Mouse (Mus musculus) hindbrain, postnatal 0 days (tissue): Measurements from ENCODE around the gene Lpin1. TPM values are rescaled to one million over a fixed set of nuclear protein-coding genes. Genes with fewer than 3 reads are reported as not detected.

ENCODE experiments used
- ATAC-seq: fragments of 200-750 bp; cut with Nextera tagmentation; 2 replicates; pipeline ENCODE4 v1.8.0; 2017; ENCODE audit warnings: mild to moderate bottlenecking, moderate TSS enrichment, moderate library complexity
- DNase-seq: peaks from one replicate; pipeline ENCODE4 v3.0.0-alpha.2; 2015; ENCODE audit warnings: low spot score
- H3K27ac ChIP-seq: fragments of 300-500 bp; sonication (generic); 2 replicates; pipeline ENCODE4 v1.5.1; 2014; ENCODE audit warnings: mild to moderate bottlenecking
- H3K27me3 ChIP-seq: fragments of 300-500 bp; sonication (generic); 2 replicates; pipeline ENCODE4 v1.6.1; 2014; ENCODE audit warnings: low read length, mixed read lengths; ENCODE audit not compliant: insufficient read depth
- H3K36me3 ChIP-seq: fragments of 300-500 bp; sonication (generic); 2 replicates; pipeline ENCODE4 v1.6.1; 2014; ENCODE audit warnings: low read length, mixed read lengths; ENCODE audit not compliant: insufficient read depth
- H3K4me1 ChIP-seq: fragments of 300-500 bp; sonication (generic); 2 replicates; pipeline ENCODE4 v1.6.1; 2014; ENCODE audit warnings: antibody characterized with exemption, low read length, mixed read lengths; ENCODE audit not compliant: insufficient read depth
- H3K4me2 ChIP-seq: fragments of 300-500 bp; sonication (generic); 2 replicates; pipeline ENCODE4 v1.6.1; 2014; ENCODE audit warnings: low read depth, mild to moderate bottlenecking, low read length, moderate library complexity, mixed read lengths
- H3K4me3 ChIP-seq: fragments of 300-500 bp; sonication (generic); 2 replicates; pipeline ENCODE4 v1.5.1; 2014; ENCODE audit warnings: low read length
- H3K9ac ChIP-seq: fragments of 300-500 bp; sonication (generic); replicated peaks from 2 replicates; pipeline ENCODE4 v1.6.1; 2014; ENCODE audit warnings: mild to moderate bottlenecking, low read length, moderate library complexity, mixed read lengths
- H3K9me3 ChIP-seq: fragments of 300-500 bp; sonication (generic); 2 replicates; pipeline ENCODE4 v1.6.1; 2016; ENCODE audit warnings: low read length, mixed read lengths
- CTCF ChIP-seq: IDR thresholded peaks from 2 replicates; pipeline ENCODE4 v1.5.1; 2016; ENCODE audit warnings: antibody characterized with exemption, control low read depth, low read depth
- WGBS: fragments of 180-500 bp; shearing (Covaris S2); extraction: QIAGEN DNeasy Blood & Tissue Kit; methylation state at CpG from one replicate; pipeline ENCODE4 v1.1.7; 2014; 5-methylcytosine and 5-hydroxymethylcytosine counted together
- polyA plus RNA-seq: library from polyadenylated mRNA; unstranded; fragments of >200 nt; fragmentation: Nextera tagmentation; extraction: Ambion mirVana; gene quantifications from 2 replicates; pipeline ENCODE4 v1.2.1, GENCODE M21; 2015
- total RNA-seq: library from RNA; depleted of rRNA; stranded (reverse); fragments of >200 nt; gene quantifications from 2 replicates; pipeline ENCODE4 v1.2.3, GENCODE M21; 2014

Gene Lpin1
- total and polyA plus RNA-seq, 2 experiments from 2014 or later = 9.4 to 21.9 TPM

GRCm38 (mm10) chr12:16568496-16568895 lies 42.3 kb downstream of the Lpin1 start:
- 39% methylated on average over 4 of the region's 4 CpGs for WGBS
- Histone ChIP-seq H3K9me3 (no peaks in the 10 kb centered on the region), H3K4me3 (no peak overlapping the region), H3K9ac (no peak overlapping the region), H3K4me2 (no peak overlapping the region), H3K27me3 (no peaks in the 10 kb centered on the region), H3K36me3 (peaks cover 29% of the 10 kb centered on the region), H3K27ac (peak overlapping the region; percentile 42; the same call in 1 of the 2 replicates), H3K4me1 (no peaks in the 10 kb centered on the region)
- DNase-seq (peak; percentile 91), ATAC-seq (peak; percentile 82)
- TF ChIP-seq CTCF = peak; percentile 91

- no peak overlapping the region for H3K4me3 ChIP-seq
- no peak overlapping the region for H3K9ac ChIP-seq
- ATAC-seq (no peak), DNase-seq (no peak)
- no peaks in the 10 kb centered on the region for H3K4me1 ChIP-seq
- TF ChIP-seq CTCF = no peak
- H3K27me3 ChIP-seq = no peaks in the 10 kb centered on the region
- H3K4me2 ChIP-seq = no peak overlapping the region
- 84% methylated on average over 6 of the region's 6 CpGs for WGBS
- peaks cover 29% of the 10 kb centered on the region for H3K36me3 ChIP-seq
- H3K9me3 ChIP-seq = no peaks in the 10 kb centered on the region
- no peak overlapping the region for H3K27ac ChIP-seq
These were observed 42.7 kb downstream of the Lpin1 start for GRCm38 (mm10) chr12:16568090-16568489.

- no peak overlapping the region for H3K4me2 ChIP-seq
- peak; percentile 66 for DNase-seq
- no peak overlapping the region for H3K4me3 ChIP-seq
- no peaks in the 10 kb centered on the region for H3K4me1 ChIP-seq
- peak; percentile 48; the same call in 1 of the 2 replicates for ATAC-seq
- peaks cover 54% of the 10 kb centered on the region for H3K36me3 ChIP-seq
- H3K9ac ChIP-seq = no peak overlapping the region
- TF ChIP-seq CTCF = peak; percentile 75
- no peaks in the 10 kb centered on the region for H3K9me3 ChIP-seq
- WGBS = 70% methylated on average over 9 of the region's 9 CpGs
- no peaks in the 10 kb centered on the region for H3K27me3 ChIP-seq
- H3K27ac ChIP-seq = no peak overlapping the region
These were observed 47.3 kb downstream of the Lpin1 start for GRCm38 (mm10) chr12:16563427-16563826.

GRCm38 (mm10) chr12:16562647-16563046 lies 48.1 kb downstream of the Lpin1 start:
- peak; percentile 24; the same call in 1 of the 2 replicates for ATAC-seq
- H3K4me3 ChIP-seq = no peak overlapping the region
- WGBS = 87% methylated on average over 10 of the region's 10 CpGs
- no peaks in the 10 kb centered on the region; the same call in 1 of the 2 replicates for H3K4me1 ChIP-seq
- peaks cover 59% of the 10 kb centered on the region for H3K36me3 ChIP-seq
- no peak for DNase-seq
- no peak overlapping the region for H3K27ac ChIP-seq
- no peaks in the 10 kb centered on the region for H3K9me3 ChIP-seq
- no peak overlapping the region for H3K4me2 ChIP-seq
- no peaks in the 10 kb centered on the region for H3K27me3 ChIP-seq
- no peak overlapping the region for H3K9ac ChIP-seq
- TF ChIP-seq CTCF = no peak

GRCm38 (mm10) chr12:16562181-16562580 lies 48.6 kb downstream of the Lpin1 start:
- no peak for TF ChIP-seq CTCF
- H3K4me1 ChIP-seq = no peaks in the 10 kb centered on the region; the same call in 1 of the 2 replicates
- no peak overlapping the region for H3K27ac ChIP-seq
- WGBS = 86% methylated on average over 8 of the region's 8 CpGs
- no peak overlapping the region for H3K4me2 ChIP-seq
- DNase-seq = no peak
- no peak for ATAC-seq
- H3K4me3 ChIP-seq = no peak overlapping the region
- no peaks in the 10 kb centered on the region for H3K27me3 ChIP-seq
- H3K9me3 ChIP-seq = no peaks in the 10 kb centered on the region
- no peak overlapping the region for H3K9ac ChIP-seq
- H3K36me3 ChIP-seq = peaks cover 61% of the 10 kb centered on the region

GRCm38 (mm10) chr12:16557271-16557670 lies 53.5 kb downstream of the Lpin1 start:
- Histone ChIP-seq H3K36me3 (peaks cover 54% of the 10 kb centered on the region), H3K4me2 (no peak overlapping the region)
- no peak for ATAC-seq

GRCm38 (mm10) chr12:16554171-16554570 lies 56.6 kb downstream of the Lpin1 start:
- H3K27me3 ChIP-seq = no peaks in the 10 kb centered on the region
- H3K4me2 ChIP-seq = no peak overlapping the region
- no peaks in the 10 kb centered on the region; the same call in none of the 2 replicates for H3K4me1 ChIP-seq
- no peak overlapping the region for H3K9ac ChIP-seq
- H3K36me3 ChIP-seq = peaks cover 33% of the 10 kb centered on the region; the same call in 1 of the 2 replicates
- ATAC-seq = no peak
- WGBS = 71% methylated on average over 8 of the region's 8 CpGs
- no peaks in the 10 kb centered on the region for H3K9me3 ChIP-seq
- no peak overlapping the region for H3K27ac ChIP-seq
- DNase-seq = no peak
- TF ChIP-seq CTCF = no peak
- H3K4me3 ChIP-seq = no peak overlapping the region

More at GRCm38 (mm10) chr12:16557271-16557670, 53.5 kb downstream of the Lpin1 start:
- Histone ChIP-seq H3K9me3 (no peaks in the 10 kb centered on the region), H3K27ac (no peak overlapping the region), H3K27me3 (no peaks in the 10 kb centered on the region), H3K4me1 (no peaks in the 10 kb centered on the region; the same call in 1 of the 2 replicates), H3K9ac (no peak overlapping the region), H3K4me3 (no peak overlapping the region)
- TF ChIP-seq CTCF = no peak
- DNase-seq = peak; percentile 42
- 24% methylated on average over 4 of the region's 4 CpGs for WGBS
